Mouse (Mus musculus) CH12F3 (cell line): Measurements from ENCODE around the gene 4933425L06Rik.

Experiments
- in situ Hi-C: fragments of 300-500 bp; cut with MboI; formaldehyde crosslinking; loops from 2 replicates; pipeline ENCODE4 v1.14.3; 2020; ENCODE audit warnings: low sequenced_read_pairs

Gene 4933425L06Rik

DNA sequence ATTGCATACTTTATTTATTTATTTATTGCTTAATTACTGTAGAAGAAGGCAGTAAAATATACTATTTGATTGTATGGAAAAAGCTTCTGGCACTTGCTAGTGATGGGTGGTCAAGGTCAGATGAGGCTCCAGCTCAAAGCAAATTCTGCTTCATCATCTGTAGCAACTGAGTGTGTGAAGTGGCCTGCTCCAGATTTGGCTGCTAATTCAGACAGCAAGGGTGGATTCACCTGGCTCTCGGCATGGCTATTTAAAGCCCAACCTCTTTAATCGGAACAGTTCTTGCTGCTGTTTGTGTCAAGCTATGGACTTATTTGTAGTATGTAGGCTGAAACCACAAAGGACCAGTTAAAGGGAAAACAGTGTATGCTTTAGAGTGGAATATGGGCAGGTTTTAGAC, 50.9 kb downstream of the 4933425L06Rik start:
- in situ Hi-C loops: no loop called here

GRCm38 (mm10) chr13:105134397-105134796, 52.5 kb downstream of the 4933425L06Rik start:
- in situ Hi-C loops: no loop called here

DNA sequence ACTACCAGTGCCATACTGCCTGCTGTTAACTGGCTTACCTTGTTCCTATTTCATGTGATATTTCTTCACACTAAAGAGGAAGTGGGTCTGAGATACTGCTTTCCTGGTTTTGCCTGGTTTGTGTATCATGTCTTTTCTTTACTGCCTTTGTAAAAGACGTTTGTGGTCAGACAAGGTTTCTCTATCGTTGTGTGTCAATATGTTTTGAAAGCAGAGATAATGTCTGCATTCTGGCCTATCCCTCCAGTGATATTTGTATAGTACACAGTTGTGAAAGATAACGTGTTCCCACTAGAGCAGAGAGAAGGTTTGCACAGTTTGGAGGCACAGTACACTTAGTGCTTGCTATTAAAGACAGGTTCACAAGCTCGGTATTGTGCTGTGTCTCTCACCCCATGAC, 58.0 kb downstream of the 4933425L06Rik start:
- in situ Hi-C loops: no loop called here

DNA sequence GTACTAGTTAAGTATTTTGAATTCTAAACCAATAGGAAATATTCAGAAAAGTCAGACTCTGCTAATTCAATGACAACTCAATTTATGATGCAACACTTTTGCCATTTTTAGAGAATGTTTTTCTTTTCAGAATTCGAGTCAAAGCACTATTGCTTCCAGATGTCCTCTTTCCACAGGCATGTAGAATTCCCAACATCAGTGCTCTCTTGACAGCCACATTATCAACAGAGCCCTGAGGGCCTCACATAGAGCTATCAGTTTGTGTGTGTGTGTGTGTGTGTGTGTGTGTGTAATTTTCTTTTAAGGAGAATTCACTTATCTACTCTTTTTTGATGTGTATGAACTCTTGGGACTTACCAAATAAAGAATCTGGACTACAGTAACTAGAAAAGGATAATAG, 64.9 kb downstream of the 4933425L06Rik start:
- in situ Hi-C loops: no loop called here

- in situ Hi-C loops: no loop called here
Observed at GRCm38 (mm10) chr13:105147795-105148418, 66.0 kb downstream of the 4933425L06Rik start.

- in situ Hi-C loops: no loop called here
Observed at GRCm38 (mm10) chr13:105150006-105150405, 68.1 kb downstream of the 4933425L06Rik start.

- in situ Hi-C loops: no loop called here
Observed at GRCm38 (mm10) chr13:105153955-105154354, 72.0 kb downstream of the 4933425L06Rik start.

GRCm38 (mm10) chr13:105165441-105165840, 83.5 kb downstream of the 4933425L06Rik start:
- in situ Hi-C loops: no loop called here
